Mouse (Mus musculus) gastrocnemius, adult 2 months (tissue): ENCODE measurements around the gene Itm2c. TPM values are rescaled to one million over a fixed set of nuclear protein-coding genes. Genes with fewer than 3 reads are reported as not detected.
A peak's percentile ranks its signal among the peaks of the same experiment; 100 is the strongest.

Experiments used
- DNase-seq: peaks from one replicate; pipeline ENCODE4 v3.0.0; 2022
- H3K27ac ChIP-seq: fragments of 200-600 bp; 2 replicates; pipeline ENCODE4 v1.8.1; 2022; ENCODE audit warnings: mild to moderate bottlenecking
- H3K4me3 ChIP-seq: fragments of 200-600 bp; 2 replicates; pipeline ENCODE4 v1.8.1; 2022; ENCODE audit warnings: mild to moderate bottlenecking, moderate library complexity
- CTCF ChIP-seq: fragments of 200-600 bp; IDR thresholded peaks from 2 replicates; pipeline ENCODE4 v1.8.1; 2022; ENCODE audit warnings: antibody characterized with exemption, mild to moderate bottlenecking, moderate library complexity
- intact Hi-C: fragments of 180-260 bp; cut with DNase I; formaldehyde crosslinking; loops from one replicate; pipeline ENCODE4 v1.15.1; 2025
- total RNA-seq, 2 experiments: library from RNA; stranded (reverse); gene quantifications; 2 replicates each; pipeline ENCODE4 v1.2.3; 2021

Itm2c gene
- total RNA-seq, 2 experiments from 2014 or later, result 22.3 to 23.1 TPM

GRCm38 (mm10) chr1:85882003-85882402, 12.1 kb upstream of the Itm2c start:
- no peak overlapping the region for H3K4me3 ChIP-seq
- no peak for TF ChIP-seq CTCF
- intact Hi-C loops, result no loop called here
- H3K27ac ChIP-seq, result no peak overlapping the region
- DNase-seq, result no peak

DNA sequence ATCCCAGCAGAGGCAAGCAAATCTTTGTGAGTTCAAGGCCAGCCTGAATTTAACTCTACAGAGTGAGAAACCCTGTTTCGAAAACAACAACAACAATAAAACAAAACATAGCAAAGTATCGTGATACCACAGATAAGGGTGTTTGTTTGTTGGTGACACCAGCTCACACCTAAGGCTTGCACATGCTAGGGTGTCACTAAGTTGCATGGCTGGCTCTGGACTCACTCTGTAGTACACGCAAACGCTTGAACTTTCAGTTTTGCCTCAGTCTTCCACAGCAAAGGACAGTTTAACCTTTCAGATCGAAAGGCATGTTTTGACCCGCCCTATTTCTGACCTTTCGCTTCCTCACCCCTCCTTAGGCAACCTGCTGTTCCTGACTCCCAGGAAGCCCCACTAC, 6.9 kb upstream of the Itm2c start:
- no peak for TF ChIP-seq CTCF
- Histone ChIP-seq H3K27ac (no peak overlapping the region), H3K4me3 (no peak overlapping the region)
- intact Hi-C loops, result no loop called here
- DNase-seq, result no peak

DNA sequence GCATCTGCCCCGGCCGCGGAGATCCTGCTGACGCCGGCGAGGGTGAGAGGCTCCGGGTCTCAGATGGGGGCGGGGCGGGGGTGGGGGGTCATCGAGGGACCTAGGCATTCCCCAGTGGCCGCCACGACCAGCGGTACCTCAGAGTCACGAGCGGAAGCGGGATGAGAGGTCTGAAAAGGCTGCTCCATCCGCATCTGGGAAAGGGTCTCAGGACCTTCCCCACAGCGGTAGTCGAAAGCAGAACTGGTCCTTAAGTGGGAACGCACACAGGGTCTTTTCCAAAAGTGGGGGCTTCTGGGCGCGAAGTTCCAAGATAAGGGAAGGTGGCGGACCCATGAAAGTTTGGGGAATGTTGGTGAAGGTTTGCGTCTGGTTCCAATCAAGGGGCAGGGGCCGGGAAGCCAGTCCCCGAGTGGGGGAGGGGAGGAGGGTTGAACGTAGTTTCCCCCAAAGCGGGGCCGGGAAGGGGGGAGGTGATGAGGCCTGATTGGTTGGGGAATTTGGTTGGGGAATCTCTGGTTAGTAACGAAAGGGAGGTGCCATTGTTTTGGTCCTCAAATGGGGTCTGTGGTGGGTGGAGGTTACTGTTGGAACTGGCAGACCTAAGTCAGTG, 773 bp downstream of the Itm2c start:
- DNase-seq, result peak; percentile 30
- peak overlapping the region; percentile 85 for H3K27ac ChIP-seq
- intact Hi-C loops, result no loop called here
- H3K4me3 ChIP-seq, result peak overlapping the region; percentile 78
- TF ChIP-seq CTCF, result no peak

- intact Hi-C loops, result no loop called here
- DNase-seq, result peak; percentile 54
- Histone ChIP-seq H3K4me3 (peak overlapping the region; percentile 78), H3K27ac (peak overlapping the region; percentile 85)
- TF ChIP-seq CTCF, result peak; percentile 54
Measured at GRCm38 (mm10) chr1:85895391-85895837, 1.3 kb downstream of the Itm2c start.

DNA sequence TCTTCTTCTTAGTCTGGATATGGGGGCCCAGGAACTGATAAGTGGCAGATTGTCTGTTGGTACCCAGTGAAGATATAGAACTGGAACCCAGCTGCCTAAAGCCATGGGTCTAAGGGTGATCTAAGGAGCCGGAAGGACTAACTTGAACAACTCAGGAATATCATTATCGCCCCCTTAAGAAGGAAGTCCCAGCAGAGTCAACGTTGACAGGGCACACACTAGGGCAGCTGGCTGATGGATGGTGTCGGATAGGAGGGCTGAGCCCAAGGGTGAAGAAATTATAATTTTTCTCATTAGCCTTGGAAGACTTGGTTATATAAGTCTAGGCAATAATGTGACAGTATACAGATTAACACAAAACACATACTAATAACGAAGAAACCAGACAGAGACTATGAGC, 2.0 kb downstream of the Itm2c start:
- DNase-seq, result no peak
- intact Hi-C loops, result no loop called here
- Histone ChIP-seq H3K4me3 (peak overlapping the region; percentile 78), H3K27ac (peak overlapping the region; percentile 85)
- no peak for TF ChIP-seq CTCF

DNA sequence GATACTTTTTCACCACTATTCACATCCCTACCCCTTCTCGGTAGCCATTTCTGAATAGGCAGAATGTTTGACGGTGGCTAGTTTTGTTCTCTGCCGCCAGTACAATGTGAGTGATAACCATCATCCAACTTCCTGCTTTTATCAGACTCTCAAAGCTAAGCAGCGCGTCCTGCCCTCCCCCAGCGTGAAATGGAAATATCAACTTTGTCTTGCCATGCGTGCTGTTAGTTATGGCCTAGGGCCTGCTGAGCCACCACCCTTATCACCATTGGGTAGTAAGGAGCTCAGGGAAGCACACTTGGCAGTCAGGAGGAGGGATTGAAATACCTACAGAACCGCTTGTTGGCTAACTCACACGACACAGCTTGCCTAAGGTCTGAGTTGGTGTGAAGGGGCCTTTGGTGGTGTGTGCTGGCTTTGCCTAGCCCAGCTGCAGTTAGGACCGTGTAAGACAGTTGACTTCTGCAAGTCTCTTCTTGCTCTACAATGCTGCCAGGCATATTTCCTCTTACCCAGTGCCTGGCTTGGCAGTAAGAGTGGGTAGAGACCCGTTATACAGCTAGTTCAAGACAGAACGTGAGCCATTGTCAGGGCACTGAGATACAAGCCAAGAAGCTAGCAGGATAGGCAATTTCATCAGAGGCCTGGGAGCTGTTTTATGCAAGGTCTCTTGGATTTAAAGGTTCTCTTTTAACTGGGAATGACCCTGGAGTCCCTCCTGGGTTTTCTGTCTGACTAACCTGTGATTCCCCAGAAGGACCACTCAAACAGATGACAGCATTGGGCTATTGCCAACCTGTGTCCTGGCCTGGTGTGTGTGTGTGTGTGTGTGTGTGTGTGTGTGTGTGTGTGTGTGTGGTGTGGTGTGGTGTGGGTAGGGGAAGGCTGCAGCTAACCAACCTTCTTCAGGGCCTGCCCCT, 3.0 kb downstream of the Itm2c start:
- Histone ChIP-seq H3K27ac (peak overlapping the region; percentile 51; the same call in 1 of the 2 replicates), H3K4me3 (peak overlapping the region; percentile 3; the same call in 1 of the 2 replicates)
- no peak for DNase-seq
- intact Hi-C loops, result no loop called here
- no peak for TF ChIP-seq CTCF

GRCm38 (mm10) chr1:85897901-85898760, 4.0 kb downstream of the Itm2c start:
- no peak for DNase-seq
- no peak for TF ChIP-seq CTCF
- peak overlapping the region; percentile 25; the same call in 1 of the 2 replicates for H3K27ac ChIP-seq
- no peak overlapping the region for H3K4me3 ChIP-seq
- intact Hi-C loops, result no loop called here

DNA sequence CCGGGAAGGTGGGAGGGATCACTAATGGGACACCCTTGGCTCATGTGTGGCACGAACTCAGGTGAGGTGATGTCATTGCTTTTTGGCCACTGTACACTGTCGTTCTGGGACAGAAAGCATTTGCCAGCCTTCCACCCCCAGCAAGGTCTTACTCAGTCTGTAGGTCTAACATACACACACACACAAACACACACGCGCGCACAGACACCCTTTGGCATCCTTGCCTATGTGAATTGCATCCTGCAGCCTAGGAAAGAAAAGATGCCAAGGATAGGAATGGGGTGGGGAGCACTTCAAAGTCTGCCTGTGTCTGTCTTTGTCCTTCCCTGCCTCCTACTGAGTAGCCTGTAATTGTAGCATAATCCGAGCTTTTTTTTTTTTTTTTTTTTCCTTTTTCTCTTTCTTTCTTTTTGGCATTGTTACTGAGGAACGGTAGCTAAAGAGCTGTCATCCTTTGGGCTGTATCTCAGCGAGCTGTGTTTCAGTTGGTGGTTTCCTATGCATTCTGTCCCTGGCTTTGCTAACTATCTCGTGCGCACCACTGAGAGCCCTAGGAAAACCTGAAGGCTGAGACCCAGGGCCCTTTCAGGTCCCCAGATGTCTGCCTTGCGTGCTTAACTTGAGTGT, 4.8 kb downstream of the Itm2c start:
- DNase-seq, result no peak
- intact Hi-C loops, result no loop called here
- peak overlapping the region; percentile 70; the same call in 1 of the 2 replicates for H3K27ac ChIP-seq
- TF ChIP-seq CTCF, result no peak
- H3K4me3 ChIP-seq, result no peak overlapping the region

DNA sequence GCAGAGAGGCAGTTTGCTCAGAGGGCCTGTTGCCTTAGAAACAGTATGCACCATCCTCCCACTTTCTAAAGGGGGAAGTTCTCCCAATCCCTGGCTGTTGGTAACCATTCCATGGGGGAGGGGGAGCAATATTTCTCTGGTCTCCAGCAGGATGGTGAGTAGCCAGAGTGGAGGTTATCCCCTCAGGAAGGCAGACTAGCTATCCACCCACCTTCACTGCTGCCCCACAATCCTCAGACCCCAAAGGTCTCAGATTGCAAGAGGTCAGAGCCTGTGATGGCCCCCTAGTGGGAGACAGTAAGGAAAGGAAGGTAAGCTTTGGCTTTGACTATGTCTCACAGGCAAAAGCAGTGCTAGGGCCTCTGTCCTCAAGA, 5.3 kb downstream of the Itm2c start:
- DNase-seq, result no peak
- no peak overlapping the region for H3K4me3 ChIP-seq
- peak overlapping the region; percentile 70 for H3K27ac ChIP-seq
- no peak for TF ChIP-seq CTCF
- intact Hi-C loops, result no loop called here

DNA sequence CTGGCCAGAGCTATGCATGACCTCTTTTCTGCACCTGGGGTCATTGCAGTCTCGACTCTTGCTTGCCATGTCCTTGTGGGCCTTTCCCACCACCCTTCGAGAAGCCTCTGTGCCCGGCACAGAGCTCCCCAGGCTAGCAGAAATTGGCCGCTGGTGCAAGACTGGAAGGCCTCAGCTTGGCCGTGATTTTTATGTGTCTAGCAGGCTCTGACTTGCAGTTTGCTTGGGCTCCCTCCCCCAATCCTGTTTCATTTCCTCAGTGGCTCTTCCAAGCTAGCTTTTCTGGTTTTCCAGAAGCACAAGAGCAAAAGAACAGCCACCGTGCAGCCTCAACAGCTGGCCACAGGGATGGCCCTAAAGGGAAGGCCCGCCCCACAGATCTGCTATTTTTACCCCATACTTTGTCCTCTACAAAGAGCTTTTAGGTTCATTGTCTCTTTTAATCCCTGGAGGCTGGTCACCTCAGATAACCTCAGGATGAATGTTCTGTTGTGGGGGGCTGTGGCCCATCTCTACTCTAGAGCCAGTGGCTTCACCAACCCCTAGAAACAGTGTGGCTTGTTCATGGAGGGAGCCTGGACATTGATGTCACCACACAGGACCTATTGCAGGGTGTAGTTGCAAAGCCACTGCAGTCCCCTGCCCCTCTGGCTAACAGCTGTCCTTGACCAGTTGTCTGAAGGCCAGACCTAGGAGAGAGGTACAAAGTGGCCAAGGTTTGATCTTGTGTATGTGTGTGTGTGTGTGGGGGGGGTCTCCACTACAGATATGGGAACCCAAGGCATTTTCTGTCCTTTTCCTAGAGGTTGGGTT, 6.6 kb downstream of the Itm2c start:
- peak; percentile 53 for DNase-seq
- intact Hi-C loops, result no loop called here
- H3K27ac ChIP-seq, result peak overlapping the region; percentile 70

GRCm38 (mm10) chr1:85901516-85902107, 7.5 kb downstream of the Itm2c start:
- no peak for TF ChIP-seq CTCF
- DNase-seq, result no peak
- H3K27ac ChIP-seq, result peak overlapping the region; percentile 70
- H3K4me3 ChIP-seq, result no peak overlapping the region
- intact Hi-C loops, result no loop called here

More for the DNA sequence above, 6.6 kb downstream of the Itm2c start:
- no peak for TF ChIP-seq CTCF
- H3K4me3 ChIP-seq, result peak overlapping the region; percentile 8; the same call in 1 of the 2 replicates
